ENCODE assay signal across 31 mouse cellular contexts in genomic region chr15:20040041-20040440, GRCm38 (mm10).
"Had no signal": no experiment of that assay in that cellular context is flagged by ENCODE, and none has a peak within 500 bp of the region (broad histone marks: within the 10 kb centered on the region; RNA-seq: fewer than 3 reads in every experiment).

No protein-coding gene starts in this region.

- H3K9ac ChIP-seq: limb, embryonic 12.5 days; limb, embryonic 13.5 days; limb, embryonic 15.5 days; liver, embryonic 12.5 days; liver, embryonic 13.5 days; liver, embryonic 14.5 days; liver, embryonic 15.5 days; liver, postnatal 0 days; lung, embryonic 14.5 days; lung, embryonic 15.5 days; midbrain, embryonic 12.5 days; midbrain, embryonic 13.5 days; midbrain, embryonic 15.5 days; neural tube, embryonic 12.5 days; neural tube, embryonic 13.5 days had no signal

- ATAC-seq: liver, embryonic 12.5 days; liver, postnatal 0 days; lung, postnatal 0 days; midbrain, embryonic 13.5 days; midbrain, embryonic 15.5 days had no signal

- H3K9me3 ChIP-seq: limb, embryonic 10.5 days; limb, embryonic 12.5 days; limb, embryonic 13.5 days; limb, embryonic 15.5 days; liver, embryonic 12.5 days; liver, embryonic 13.5 days; liver, embryonic 15.5 days; lung, embryonic 15.5 days; megakaryocyte, embryonic 14.5 days; midbrain, embryonic 10.5 days; midbrain, embryonic 12.5 days; midbrain, embryonic 13.5 days; midbrain, embryonic 15.5 days; neural tube, embryonic 12.5 days; neural tube, embryonic 13.5 days had no signal

- H3K4me2 ChIP-seq: limb, embryonic 12.5 days; limb, embryonic 13.5 days; limb, embryonic 15.5 days; liver, embryonic 11.5 days; liver, embryonic 12.5 days; liver, embryonic 13.5 days; liver, embryonic 15.5 days; lung, embryonic 14.5 days; lung, embryonic 15.5 days; midbrain, embryonic 12.5 days; midbrain, embryonic 13.5 days; midbrain, embryonic 15.5 days; neural tube, embryonic 12.5 days; neural tube, embryonic 13.5 days had no signal

- H3K27me3 ChIP-seq: limb, embryonic 12.5 days; limb, embryonic 13.5 days; limb, embryonic 15.5 days; liver, embryonic 12.5 days; liver, embryonic 13.5 days; liver, embryonic 15.5 days; lung, embryonic 15.5 days; megakaryocyte, embryonic 14.5 days; midbrain, embryonic 12.5 days; midbrain, embryonic 13.5 days; midbrain, embryonic 15.5 days; neural tube, embryonic 12.5 days; neural tube, embryonic 13.5 days had no signal

- H3K4me1 ChIP-seq: limb, embryonic 10.5 days; limb, embryonic 12.5 days; limb, embryonic 13.5 days; limb, embryonic 15.5 days; liver, embryonic 12.5 days; liver, embryonic 13.5 days; liver, embryonic 15.5 days; lung, embryonic 15.5 days; megakaryocyte, embryonic 14.5 days; midbrain, embryonic 10.5 days; midbrain, embryonic 12.5 days; midbrain, embryonic 13.5 days; midbrain, embryonic 15.5 days; neural tube, embryonic 12.5 days; neural tube, embryonic 13.5 days had no signal

- H3K27ac ChIP-seq: left cerebral cortex, adult 2 months; limb, embryonic 10.5 days; limb, embryonic 12.5 days; limb, embryonic 13.5 days; limb, embryonic 15.5 days; liver, embryonic 12.5 days; liver, embryonic 13.5 days; liver, embryonic 14.5 days; liver, embryonic 15.5 days; lung, embryonic 15.5 days; macrophage; midbrain, embryonic 10.5 days; midbrain, embryonic 12.5 days; midbrain, embryonic 13.5 days; midbrain, embryonic 15.5 days; neural tube, embryonic 12.5 days; neural tube, embryonic 13.5 days had no signal

- H3K36me3 ChIP-seq: limb, embryonic 10.5 days; limb, embryonic 12.5 days; limb, embryonic 13.5 days; limb, embryonic 15.5 days; liver, embryonic 12.5 days; liver, embryonic 13.5 days; liver, embryonic 15.5 days; lung, embryonic 15.5 days; midbrain, embryonic 10.5 days; midbrain, embryonic 12.5 days; midbrain, embryonic 13.5 days; midbrain, embryonic 15.5 days; neural tube, embryonic 12.5 days; neural tube, embryonic 13.5 days had no signal

- DNase-seq: liver; liver, embryonic 13.5 days; liver, postnatal 0 days; lung, adult 18-20 months; lung, adult 2 months; lung, embryonic 14.5 days; lung, postnatal 10 days; lung, postnatal 14 days; lung, postnatal 36 days; lung, postnatal 4 days; midbrain, embryonic 14.5 days had no signal

- H3K4me3 ChIP-seq: left cerebral cortex, adult 2 months; limb, embryonic 10.5 days; limb, embryonic 12.5 days; limb, embryonic 13.5 days; limb, embryonic 15.5 days; liver, embryonic 12.5 days; liver, embryonic 13.5 days; liver, embryonic 15.5 days; lung, embryonic 15.5 days; megakaryocyte, embryonic 14.5 days; midbrain, embryonic 10.5 days; midbrain, embryonic 12.5 days; midbrain, embryonic 13.5 days; midbrain, embryonic 15.5 days; myocyte; neural tube, embryonic 12.5 days; neural tube, embryonic 13.5 days had no signal
